Mouse (Mus musculus): ENCODE measurements around the gene Tssc4. TPM values are rescaled to one million over a fixed set of nuclear protein-coding genes. Genes with fewer than 3 reads are reported as not detected.

Gene Tssc4
- 61.1 and 63.8 TPM in 2 replicates for polyA plus RNA-seq (2014; fragmentation: Nextera tagmentation; extraction: Ambion mirVana)

DNA sequence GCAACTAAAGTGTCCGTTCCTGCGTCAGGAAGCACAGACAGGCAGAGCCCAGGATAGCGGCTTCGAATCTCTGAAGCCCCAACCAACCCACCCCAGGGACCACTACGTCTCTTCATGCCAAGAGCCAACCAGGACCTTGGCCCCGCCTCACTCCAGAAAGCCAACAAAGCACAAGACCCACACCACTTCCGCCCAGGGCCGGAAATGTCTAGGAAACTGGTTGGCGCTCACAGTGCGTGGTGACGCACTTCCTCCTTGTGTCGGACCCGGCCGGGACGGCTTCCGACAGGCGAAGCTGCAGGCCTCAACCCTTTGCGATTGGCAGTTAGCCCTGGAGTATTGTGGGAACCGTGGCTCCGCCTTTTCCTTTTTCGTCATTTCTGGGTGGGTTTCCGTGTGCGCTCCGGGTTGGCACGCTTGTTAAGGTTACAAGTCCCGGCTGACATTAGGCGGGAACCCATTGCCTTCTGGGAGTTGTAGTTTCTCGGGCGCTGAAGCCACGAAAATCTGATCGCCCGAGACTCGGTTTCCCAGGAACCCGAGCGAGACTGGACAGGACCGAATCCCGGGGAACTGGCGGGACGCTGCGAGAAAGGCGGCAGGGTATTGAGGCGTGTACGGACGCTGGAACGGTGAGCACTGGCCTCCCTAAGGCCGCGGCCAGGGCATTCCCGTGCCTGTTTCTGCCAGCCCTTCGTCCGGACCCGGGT is at the start of gene Tssc4:
Tssc4 (plus strand) TSS at position 368 of the 710 bp plus-strand sequence.
- H3K4me2 ChIP-seq = peak within 1 kb of the TSS; percentile 97
- H3K27me3 ChIP-seq (ENCODE audit: control insufficient read depth, insufficient read depth, low read length) = no peaks in the 10 kb centered on the region
- ATAC-seq (ENCODE audit: low FRiP score) (peak; percentile 97), DNase-seq (ENCODE audit: low spot score, missing footprints) (peak; percentile 100)
- peaks cover 17% of the 10 kb centered on the region for H3K36me3 ChIP-seq (ENCODE audit: control insufficient read depth, insufficient read depth, low read length)
- H3K4me3 ChIP-seq (ENCODE audit: low read depth, low read length) = peak within 1 kb of the TSS; percentile 88
- H3K9me3 ChIP-seq (ENCODE audit: control insufficient read depth, low read length) = no peaks in the 10 kb centered on the region
- H3K9ac ChIP-seq (ENCODE audit: low read length) = peak within 1 kb of the TSS; percentile 94
- H3K27ac ChIP-seq (ENCODE audit: low read depth, low read length) = peak within 1 kb of the TSS; percentile 93
- WGBS = under 1% methylated on average over 51 of the region's 51 CpGs
- peaks cover 20% of the 10 kb centered on the region for H3K4me1 ChIP-seq (ENCODE audit: control insufficient read depth, insufficient read depth, low read length)

DNA sequence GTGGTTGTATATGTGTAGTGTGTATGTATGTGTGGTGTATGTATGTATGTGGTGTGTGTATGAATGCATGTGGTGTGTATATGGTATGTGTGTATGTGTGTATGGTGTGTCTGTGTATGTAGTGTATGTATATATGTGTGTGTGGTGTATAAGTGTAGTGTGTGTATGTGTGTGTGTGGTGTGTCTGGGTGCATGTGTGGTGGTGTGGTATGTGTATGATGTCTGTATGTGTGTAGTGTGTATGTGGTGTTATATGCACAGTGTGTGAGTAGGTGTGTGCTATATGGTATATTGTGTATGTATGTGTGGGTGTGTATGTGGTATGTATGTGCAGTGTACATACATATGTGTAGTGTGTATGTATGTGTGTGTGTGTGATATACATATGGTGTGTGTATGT is 49.0 kb upstream of the Tssc4 start:
- Histone ChIP-seq H3K4me2 (no peak overlapping the region), H3K9me3 (ENCODE audit: control insufficient read depth, low read length) (no peaks in the 10 kb centered on the region), H3K36me3 (ENCODE audit: control insufficient read depth, insufficient read depth, low read length) (no peaks in the 10 kb centered on the region), H3K27me3 (ENCODE audit: control insufficient read depth, insufficient read depth, low read length) (no peaks in the 10 kb centered on the region), H3K4me3 (ENCODE audit: low read depth, low read length) (no peak overlapping the region), H3K27ac (ENCODE audit: low read depth, low read length) (no peak overlapping the region), H3K9ac (ENCODE audit: low read length) (no peak overlapping the region), H3K4me1 (ENCODE audit: control insufficient read depth, insufficient read depth, low read length) (no peaks in the 10 kb centered on the region)
- peak; percentile 17 for DNase-seq (ENCODE audit: low spot score, missing footprints)
- ATAC-seq (ENCODE audit: low FRiP score) = no peak

DNA sequence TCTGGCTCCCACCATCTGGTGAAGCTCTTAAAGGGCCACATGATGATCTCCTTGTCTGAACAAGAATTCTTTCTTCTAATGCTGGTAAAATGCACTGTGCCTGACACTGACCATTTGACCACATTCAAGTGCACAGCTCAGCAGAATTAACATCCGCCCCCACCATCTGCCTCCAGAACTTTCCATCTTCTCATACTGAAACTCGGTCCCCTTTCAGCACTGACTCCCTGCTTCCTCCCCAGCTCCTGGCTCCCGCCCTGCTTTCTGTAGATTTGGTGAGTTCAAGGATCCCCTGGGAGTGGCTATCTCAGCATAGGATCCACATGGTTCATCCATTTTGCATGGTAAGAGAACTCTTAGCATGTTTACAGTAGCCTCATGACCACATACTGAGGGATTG is 48.3 kb upstream of the Tssc4 start:
- no peaks in the 10 kb centered on the region for H3K9me3 ChIP-seq (ENCODE audit: control insufficient read depth, low read length)
- no peak overlapping the region for H3K9ac ChIP-seq (ENCODE audit: low read length)
- WGBS = 81% methylated on average over 3 of the region's 3 CpGs
- H3K27me3 ChIP-seq (ENCODE audit: control insufficient read depth, insufficient read depth, low read length) = no peaks in the 10 kb centered on the region
- no peaks in the 10 kb centered on the region for H3K36me3 ChIP-seq (ENCODE audit: control insufficient read depth, insufficient read depth, low read length)
- no peak overlapping the region for H3K4me3 ChIP-seq (ENCODE audit: low read depth, low read length)
- DNase-seq (ENCODE audit: low spot score, missing footprints) (peak; percentile 33), ATAC-seq (ENCODE audit: low FRiP score) (no peak)
- H3K4me2 ChIP-seq = no peak overlapping the region
- H3K27ac ChIP-seq (ENCODE audit: low read depth, low read length) = no peak overlapping the region
- no peaks in the 10 kb centered on the region for H3K4me1 ChIP-seq (ENCODE audit: control insufficient read depth, insufficient read depth, low read length)

DNA sequence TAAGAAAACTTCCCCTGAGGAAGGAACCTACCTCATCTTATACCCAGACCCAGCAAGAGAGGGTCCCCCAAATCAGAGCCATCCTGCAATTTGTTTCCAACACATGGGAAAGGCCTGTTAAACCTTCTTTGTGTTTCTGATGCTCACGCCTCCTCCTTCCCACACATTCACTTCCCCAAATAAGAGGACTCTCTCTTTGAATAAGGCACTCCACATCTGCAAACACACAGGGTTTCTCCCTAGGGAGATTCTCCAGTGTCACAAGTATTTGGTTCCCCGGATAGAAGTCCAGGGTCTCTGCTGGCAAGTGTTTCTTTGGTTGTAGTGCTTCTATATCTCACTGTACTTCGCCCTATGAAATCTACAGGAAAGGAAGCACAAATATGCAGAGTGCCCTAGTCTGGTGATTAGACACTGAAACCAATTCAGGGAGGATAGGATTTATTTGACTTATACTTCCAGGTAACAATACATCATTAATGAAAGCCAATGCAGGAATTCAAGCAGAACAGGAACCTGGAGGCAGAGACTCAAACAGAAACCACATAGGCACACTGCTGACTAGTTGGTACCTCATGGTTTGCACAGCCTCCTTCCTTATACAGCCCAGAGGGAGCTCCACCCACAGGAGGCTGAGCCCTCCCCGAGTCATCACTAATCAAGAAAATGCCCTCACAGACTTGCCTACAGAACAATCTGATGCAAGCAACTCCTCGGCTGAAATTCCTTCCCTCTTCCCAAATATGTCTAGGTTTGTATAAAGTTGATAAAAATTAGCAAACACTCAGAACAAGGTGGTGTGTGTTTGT is 47.5 kb upstream of the Tssc4 start:
- ATAC-seq (ENCODE audit: low FRiP score) = no peak
- no peaks in the 10 kb centered on the region for H3K4me1 ChIP-seq (ENCODE audit: control insufficient read depth, insufficient read depth, low read length)
- no peak overlapping the region for H3K27ac ChIP-seq (ENCODE audit: low read depth, low read length)
- no peak overlapping the region for H3K4me3 ChIP-seq (ENCODE audit: low read depth, low read length)
- no peaks in the 10 kb centered on the region for H3K36me3 ChIP-seq (ENCODE audit: control insufficient read depth, insufficient read depth, low read length)
- no peaks in the 10 kb centered on the region for H3K27me3 ChIP-seq (ENCODE audit: control insufficient read depth, insufficient read depth, low read length)
- WGBS = 75% methylated on average over 5 of the region's 5 CpGs
- H3K9me3 ChIP-seq (ENCODE audit: control insufficient read depth, low read length) = no peaks in the 10 kb centered on the region
- H3K9ac ChIP-seq (ENCODE audit: low read length) = no peak overlapping the region
- DNase-seq (ENCODE audit: low spot score, missing footprints) = no peak
- no peak overlapping the region for H3K4me2 ChIP-seq

DNA sequence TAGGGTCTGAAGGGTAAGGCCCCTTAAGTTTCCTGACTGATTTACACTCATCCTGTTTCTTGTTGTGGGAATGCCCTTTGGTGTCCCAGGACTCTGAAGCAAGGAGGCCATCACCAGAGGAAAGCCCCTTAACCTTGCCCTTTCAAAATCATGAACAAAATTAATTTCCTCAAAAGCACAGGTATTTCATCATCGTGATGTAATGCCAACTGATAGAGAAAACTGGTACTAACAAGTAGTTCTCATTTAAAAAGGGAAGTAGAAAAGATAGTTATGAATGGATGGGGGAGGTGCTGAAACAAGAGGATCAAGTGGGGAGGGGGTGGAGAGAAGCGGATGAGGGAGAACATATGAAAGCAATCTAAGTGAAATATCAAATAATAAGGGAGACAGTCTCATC is 45.5 kb upstream of the Tssc4 start:
- H3K4me2 ChIP-seq = no peak overlapping the region
- no peak overlapping the region for H3K27ac ChIP-seq (ENCODE audit: low read depth, low read length)
- H3K4me3 ChIP-seq (ENCODE audit: low read depth, low read length) = no peak overlapping the region
- H3K36me3 ChIP-seq (ENCODE audit: control insufficient read depth, insufficient read depth, low read length) = no peaks in the 10 kb centered on the region
- peak; percentile 8 for DNase-seq (ENCODE audit: low spot score, missing footprints)
- no peaks in the 10 kb centered on the region for H3K27me3 ChIP-seq (ENCODE audit: control insufficient read depth, insufficient read depth, low read length)
- 93% methylated on average over 2 of the region's 2 CpGs for WGBS
- H3K9me3 ChIP-seq (ENCODE audit: control insufficient read depth, low read length) = no peaks in the 10 kb centered on the region
- no peak for ATAC-seq (ENCODE audit: low FRiP score)
- no peak overlapping the region for H3K9ac ChIP-seq (ENCODE audit: low read length)
- H3K4me1 ChIP-seq (ENCODE audit: control insufficient read depth, insufficient read depth, low read length) = no peaks in the 10 kb centered on the region

DNA sequence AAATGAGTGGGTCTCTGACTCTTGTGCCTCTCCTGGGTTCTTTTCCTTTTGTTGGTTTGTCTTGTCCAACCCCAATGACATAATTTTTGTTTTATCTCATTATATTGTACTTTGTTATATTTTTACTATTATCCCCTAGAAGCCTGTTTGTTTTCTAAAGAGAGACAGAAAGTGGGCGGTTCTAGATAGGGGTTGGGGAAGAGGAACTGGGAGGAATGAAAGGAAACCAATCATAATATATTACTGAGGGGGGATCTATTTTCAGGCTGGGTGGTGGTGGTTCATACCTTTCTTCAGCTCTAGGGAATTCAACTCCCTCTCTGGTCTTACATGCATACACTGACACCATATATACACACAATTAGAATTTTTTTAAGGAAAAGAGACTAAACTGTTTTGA is 44.8 kb upstream of the Tssc4 start:
- no peaks in the 10 kb centered on the region for H3K27me3 ChIP-seq (ENCODE audit: control insufficient read depth, insufficient read depth, low read length)
- WGBS = 79% methylated on average over 1 of the region's 1 CpGs
- no peak overlapping the region for H3K27ac ChIP-seq (ENCODE audit: low read depth, low read length)
- H3K4me2 ChIP-seq = no peak overlapping the region
- ATAC-seq (ENCODE audit: low FRiP score) = no peak
- no peaks in the 10 kb centered on the region for H3K36me3 ChIP-seq (ENCODE audit: control insufficient read depth, insufficient read depth, low read length)
- H3K9ac ChIP-seq (ENCODE audit: low read length) = no peak overlapping the region
- H3K4me1 ChIP-seq (ENCODE audit: control insufficient read depth, insufficient read depth, low read length) = no peaks in the 10 kb centered on the region
- no peak overlapping the region for H3K4me3 ChIP-seq (ENCODE audit: low read depth, low read length)
- no peak for DNase-seq (ENCODE audit: low spot score, missing footprints)
- H3K9me3 ChIP-seq (ENCODE audit: control insufficient read depth, low read length) = no peaks in the 10 kb centered on the region

DNA sequence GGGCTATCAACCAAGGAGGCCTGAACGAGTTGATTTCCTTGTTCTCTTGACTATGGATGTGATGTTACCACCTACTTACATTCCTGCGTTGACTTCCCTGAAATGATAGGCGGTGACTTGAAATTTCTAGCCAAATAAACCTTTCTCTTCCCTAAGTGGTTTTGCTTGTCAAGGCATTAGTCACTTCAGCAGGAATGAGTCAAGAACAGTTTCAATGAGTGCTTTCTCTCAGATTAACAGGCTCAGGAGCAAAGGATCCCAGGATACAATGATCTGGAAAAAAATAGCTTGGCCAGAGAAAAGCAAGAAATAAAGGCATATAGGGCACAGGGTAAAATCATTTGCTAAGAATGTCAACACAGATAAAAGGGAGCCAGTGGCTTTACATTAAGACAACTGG is 43.6 kb upstream of the Tssc4 start:
- no peak for ATAC-seq (ENCODE audit: low FRiP score)
- Histone ChIP-seq H3K9me3 (ENCODE audit: control insufficient read depth, low read length) (no peaks in the 10 kb centered on the region), H3K27me3 (ENCODE audit: control insufficient read depth, insufficient read depth, low read length) (no peaks in the 10 kb centered on the region), H3K4me3 (ENCODE audit: low read depth, low read length) (no peak overlapping the region), H3K36me3 (ENCODE audit: control insufficient read depth, insufficient read depth, low read length) (no peaks in the 10 kb centered on the region), H3K27ac (ENCODE audit: low read depth, low read length) (no peak overlapping the region), H3K9ac (ENCODE audit: low read length) (no peak overlapping the region), H3K4me1 (ENCODE audit: control insufficient read depth, insufficient read depth, low read length) (no peaks in the 10 kb centered on the region), H3K4me2 (no peak overlapping the region)
- DNase-seq (ENCODE audit: low spot score, missing footprints) = peak; percentile 73
- WGBS = 85% methylated on average over 3 of the region's 3 CpGs

DNA sequence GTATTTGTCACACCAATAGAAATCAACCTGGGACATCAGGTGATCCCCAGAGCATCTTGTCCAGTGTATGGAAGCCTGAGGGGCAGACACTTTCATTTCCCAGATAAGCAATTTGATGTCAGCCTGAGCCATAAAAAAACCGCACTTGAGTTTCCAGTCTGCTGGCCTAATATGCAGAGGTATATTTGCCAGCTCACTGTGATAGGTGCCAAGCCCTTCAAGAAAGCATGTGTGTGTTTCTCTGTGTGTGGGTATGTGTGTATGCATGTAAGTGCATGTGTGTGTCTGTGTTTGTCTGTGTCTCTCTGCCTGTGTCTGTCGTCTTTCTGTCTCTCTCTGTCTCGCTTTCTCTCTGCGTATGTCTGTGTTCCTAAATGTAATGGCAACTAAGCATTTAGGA is 41.9 kb upstream of the Tssc4 start:
- Histone ChIP-seq H3K4me2 (no peak overlapping the region), H3K36me3 (ENCODE audit: control insufficient read depth, insufficient read depth, low read length) (no peaks in the 10 kb centered on the region), H3K27ac (ENCODE audit: low read depth, low read length) (no peak overlapping the region), H3K4me1 (ENCODE audit: control insufficient read depth, insufficient read depth, low read length) (no peaks in the 10 kb centered on the region), H3K9me3 (ENCODE audit: control insufficient read depth, low read length) (no peaks in the 10 kb centered on the region), H3K4me3 (ENCODE audit: low read depth, low read length) (no peak overlapping the region), H3K27me3 (ENCODE audit: control insufficient read depth, insufficient read depth, low read length) (no peaks in the 10 kb centered on the region), H3K9ac (ENCODE audit: low read length) (no peak overlapping the region)
- WGBS = 96% methylated on average over 4 of the region's 4 CpGs
- peak; percentile 17 for DNase-seq (ENCODE audit: low spot score, missing footprints)
- no peak for ATAC-seq (ENCODE audit: low FRiP score)

DNA sequence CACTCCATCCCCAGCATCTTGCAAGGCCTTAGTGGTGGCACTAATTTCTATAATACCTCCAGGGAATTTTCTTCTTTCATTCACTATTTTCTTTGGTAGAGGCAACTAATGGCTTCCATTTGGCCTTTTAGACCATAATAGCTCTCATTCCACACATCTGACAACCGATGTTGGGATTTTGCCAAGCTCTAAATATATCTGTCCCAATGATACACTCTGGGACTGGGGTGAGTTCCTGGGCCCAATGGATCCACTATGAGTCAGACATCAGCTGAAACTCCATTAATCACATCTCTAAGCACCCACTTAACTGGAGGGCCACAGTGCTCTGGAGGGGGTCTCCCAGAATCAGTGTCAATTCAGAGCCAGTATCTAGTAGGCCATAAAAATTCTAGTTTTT is 37.2 kb upstream of the Tssc4 start:
- Histone ChIP-seq H3K9ac (ENCODE audit: low read length) (no peak overlapping the region), H3K27me3 (ENCODE audit: control insufficient read depth, insufficient read depth, low read length) (no peaks in the 10 kb centered on the region), H3K36me3 (ENCODE audit: control insufficient read depth, insufficient read depth, low read length) (no peaks in the 10 kb centered on the region), H3K4me2 (no peak overlapping the region), H3K27ac (ENCODE audit: low read depth, low read length) (no peak overlapping the region), H3K4me1 (ENCODE audit: control insufficient read depth, insufficient read depth, low read length) (no peaks in the 10 kb centered on the region), H3K9me3 (ENCODE audit: control insufficient read depth, low read length) (no peaks in the 10 kb centered on the region), H3K4me3 (ENCODE audit: low read depth, low read length) (no peak overlapping the region)
- 84% methylated on average over 1 of the region's 1 CpGs for WGBS
- ATAC-seq (ENCODE audit: low FRiP score) (no peak), DNase-seq (ENCODE audit: low spot score, missing footprints) (no peak)

All from midbrain, embryonic 11.5 days (tissue).